Mouse (Mus musculus) cerebellum, adult 11 months (tissue): Measurements from ENCODE around the gene Gm10024.
"Not testable (repeated sequence)": the region's sequence is repeated elsewhere in the genome, so short reads cannot be mapped to it uniquely, and the experiment has no call there.

ENCODE experiments used
- DNase-seq: peaks from one replicate; pipeline ENCODE4 v3.0.0; 2022

Gene Gm10024

GRCm38 (mm10) chr10:77738929-77739328, 27.7 kb downstream of the Gm10024 start:
- no peak for DNase-seq

- DNase-seq = not testable (repeated sequence)
Observed at GRCm38 (mm10) chr10:77741924-77742688, 30.8 kb downstream of the Gm10024 start, which contains the start of gene Gm18596. Gm18596 (minus strand) TSS chr10:77742638.

- peak; percentile 12 for DNase-seq
Observed at GRCm38 (mm10) chr10:77750686-77751085, 39.4 kb downstream of the Gm10024 start.

GRCm38 (mm10) chr10:77751254-77751653, 40.0 kb downstream of the Gm10024 start, which contains the start of gene Gm9736:
Gm9736 (minus strand) TSS chr10:77751354.
- DNase-seq = not testable (repeated sequence)

- not testable (repeated sequence) for DNase-seq
Observed at GRCm38 (mm10) chr10:77752312-77752711, 41.1 kb downstream of the Gm10024 start.

- no peak for DNase-seq
Observed at GRCm38 (mm10) chr10:77753448-77753847, 42.2 kb downstream of the Gm10024 start.

- not testable (repeated sequence) for DNase-seq
Observed at GRCm38 (mm10) chr10:77759582-77759981, 48.3 kb downstream of the Gm10024 start, which contains the start of gene Gm3233. Gm3233 (minus strand) TSS chr10:77759682.
